Mouse (Mus musculus) naive thymus-derived CD4-positive, alpha-beta T cell, adult 2 months (primary cell): ENCODE results near the gene Dock4.
"Not testable (repeated sequence)": the region's sequence is repeated elsewhere in the genome, so short reads cannot be mapped to it uniquely, and the experiment has no call there.

Source experiments
- DNase-seq: peaks from one replicate; pipeline ENCODE4 v3.0.0-alpha.2; 2011; ENCODE audit warnings: low read depth

Gene Dock4

GRCm38 (mm10) chr12:40823631-40824030 lies 377.9 kb downstream of the Dock4 start:
- no peak for DNase-seq

- no peak for DNase-seq
Observed at GRCm38 (mm10) chr12:40824251-40824650, 378.5 kb downstream of the Dock4 start.

- no peak for DNase-seq
Observed at GRCm38 (mm10) chr12:40825935-40826460, 380.2 kb downstream of the Dock4 start.

GRCm38 (mm10) chr12:40826491-40826890 lies 380.7 kb downstream of the Dock4 start:
- DNase-seq = no peak

GRCm38 (mm10) chr12:40828025-40828424 lies 382.3 kb downstream of the Dock4 start:
- no peak for DNase-seq

- no peak for DNase-seq
Observed at GRCm38 (mm10) chr12:40829269-40829668, 383.5 kb downstream of the Dock4 start.

GRCm38 (mm10) chr12:40832157-40832556 lies 386.4 kb downstream of the Dock4 start:
- DNase-seq = peak; percentile 45

- no peak for DNase-seq
Observed at GRCm38 (mm10) chr12:40836924-40837323, 391.2 kb downstream of the Dock4 start.

- peak; percentile 66 for DNase-seq
Observed at GRCm38 (mm10) chr12:40837597-40838337, 392.0 kb downstream of the Dock4 start.

- no peak for DNase-seq
Observed at GRCm38 (mm10) chr12:40838338-40838695, 392.6 kb downstream of the Dock4 start.

GRCm38 (mm10) chr12:40838940-40839339 lies 393.2 kb downstream of the Dock4 start:
- DNase-seq = no peak

GRCm38 (mm10) chr12:40839817-40840216 lies 394.1 kb downstream of the Dock4 start:
- DNase-seq = no peak

GRCm38 (mm10) chr12:40842251-40842988 lies 396.7 kb downstream of the Dock4 start:
- no peak for DNase-seq

- DNase-seq = no peak
Observed at GRCm38 (mm10) chr12:40842991-40843390, 397.2 kb downstream of the Dock4 start.

GRCm38 (mm10) chr12:40843474-40844080 lies 397.8 kb downstream of the Dock4 start:
- no peak for DNase-seq

- DNase-seq = no peak
Observed at GRCm38 (mm10) chr12:40844324-40844723, 398.6 kb downstream of the Dock4 start.

- no peak for DNase-seq
Observed at GRCm38 (mm10) chr12:40854705-40855367, 409.1 kb downstream of the Dock4 start.

GRCm38 (mm10) chr12:40857466-40857865 lies 411.7 kb downstream of the Dock4 start:
- DNase-seq = no peak

- DNase-seq = not testable (repeated sequence)
Observed at GRCm38 (mm10) chr12:40858763-40859162, 413.0 kb downstream of the Dock4 start.

GRCm38 (mm10) chr12:40870387-40870786 lies 424.6 kb downstream of the Dock4 start:
- DNase-seq = no peak

- no peak for DNase-seq
Observed at GRCm38 (mm10) chr12:40872716-40873115, 427.0 kb downstream of the Dock4 start.

GRCm38 (mm10) chr12:40873267-40873666 lies 427.5 kb downstream of the Dock4 start:
- DNase-seq = not testable (repeated sequence)
